Mouse (Mus musculus): Measurements from ENCODE around the gene Svs3b. TPM values are rescaled to one million over a fixed set of nuclear protein-coding genes. Genes with fewer than 3 reads are reported as not detected.

Svs3b gene
- polyA plus RNA-seq, 1 experiment from 2014 or later = not detected

Other genes starting within 250 kb of the Svs3b start
- 0.83 and 0.98 TPM in 2 replicates for gene Pabpc1l, start 231.2 kb downstream of the Svs3b start, polyA plus RNA-seq (2015; fragmentation: Nextera tagmentation; extraction: Ambion mirVana)
- 14.0 and 14.2 TPM in 2 replicates for gene Stk4, start 186.3 kb downstream of the Svs3b start, polyA plus RNA-seq (2015; fragmentation: Nextera tagmentation; extraction: Ambion mirVana)
- gene Tomm34, start 185.5 kb downstream of the Svs3b start, polyA plus RNA-seq (2015; fragmentation: Nextera tagmentation; extraction: Ambion mirVana) = 52.7 and 53.9 TPM in 2 replicates
- 0.21 and 0.29 TPM in 2 replicates for gene Kcns1, start 85.5 kb downstream of the Svs3b start, polyA plus RNA-seq (2015; fragmentation: Nextera tagmentation; extraction: Ambion mirVana)
- gene Wfdc5, start 73.9 kb downstream of the Svs3b start, polyA plus RNA-seq (2015; fragmentation: Nextera tagmentation; extraction: Ambion mirVana) = not detected in 2 replicates
- not detected in 2 replicates for gene Wfdc12, start 66.0 kb downstream of the Svs3b start, polyA plus RNA-seq (2015; fragmentation: Nextera tagmentation; extraction: Ambion mirVana)
- gene Wfdc15a, start 56.5 kb downstream of the Svs3b start, polyA plus RNA-seq (2015; fragmentation: Nextera tagmentation; extraction: Ambion mirVana) = not detected in 2 replicates
- 0.33 TPM in 1 of 2 replicates, not detected in the other for gene Wfdc15b, start 35.0 kb downstream of the Svs3b start, polyA plus RNA-seq (2015; fragmentation: Nextera tagmentation; extraction: Ambion mirVana)
- gene Svs2, start 18.2 kb downstream of the Svs3b start, polyA plus RNA-seq (2015; fragmentation: Nextera tagmentation; extraction: Ambion mirVana) = not detected in 2 replicates
- not detected in 2 replicates for gene Svs4, start 21.8 kb upstream of the Svs3b start, polyA plus RNA-seq (2015; fragmentation: Nextera tagmentation; extraction: Ambion mirVana)
- gene Svs3a, start 32.6 kb upstream of the Svs3b start, polyA plus RNA-seq (2015; fragmentation: Nextera tagmentation; extraction: Ambion mirVana) = not detected in 2 replicates
- gene Svs6, start 60.1 kb upstream of the Svs3b start, polyA plus RNA-seq (2015; fragmentation: Nextera tagmentation; extraction: Ambion mirVana) = not detected in 2 replicates
- gene Svs5, start 76.1 kb upstream of the Svs3b start, polyA plus RNA-seq (2015; fragmentation: Nextera tagmentation; extraction: Ambion mirVana) = not detected in 2 replicates
- gene Slpi, start 132.5 kb upstream of the Svs3b start, polyA plus RNA-seq (2015; fragmentation: Nextera tagmentation; extraction: Ambion mirVana) = 0.90 and 1.8 TPM in 2 replicates
- 0.21 and 0.23 TPM in 2 replicates for gene Rbpjl, start 146.5 kb upstream of the Svs3b start, polyA plus RNA-seq (2015; fragmentation: Nextera tagmentation; extraction: Ambion mirVana)
- gene Matn4, start 148.5 kb upstream of the Svs3b start, polyA plus RNA-seq (2015; fragmentation: Nextera tagmentation; extraction: Ambion mirVana) = 5.2 and 7.7 TPM in 2 replicates
- 36.6 and 46.5 TPM in 2 replicates for gene Sdc4, start 187.2 kb upstream of the Svs3b start, polyA plus RNA-seq (2015; fragmentation: Nextera tagmentation; extraction: Ambion mirVana)
- 37.2 and 43.0 TPM in 2 replicates for gene Sys1, start 200.3 kb upstream of the Svs3b start, polyA plus RNA-seq (2015; fragmentation: Nextera tagmentation; extraction: Ambion mirVana)
- 8.7 and 11.7 TPM in 2 replicates for gene Gm20458, start 204.3 kb upstream of the Svs3b start, polyA plus RNA-seq (2015; fragmentation: Nextera tagmentation; extraction: Ambion mirVana)
- not detected in 2 replicates for gene Trp53tg5, start 217.1 kb upstream of the Svs3b start, polyA plus RNA-seq (2015; fragmentation: Nextera tagmentation; extraction: Ambion mirVana)
- gene Dbndd2, start 229.5 kb upstream of the Svs3b start, polyA plus RNA-seq (2015; fragmentation: Nextera tagmentation; extraction: Ambion mirVana) = 8.9 and 17.9 TPM in 2 replicates
- gene Pigt, start 240.9 kb upstream of the Svs3b start, polyA plus RNA-seq (2015; fragmentation: Nextera tagmentation; extraction: Ambion mirVana) = 53.0 and 54.5 TPM in 2 replicates

Data from heart, embryonic 13.5 days (tissue).